Mouse (Mus musculus) neural tube, embryonic 13.5 days (tissue): ENCODE measurements around the gene Ankrd23. TPM values are rescaled to one million over a fixed set of nuclear protein-coding genes. Genes with fewer than 3 reads are reported as not detected.

Experiments used
- ATAC-seq: fragments of 200-750 bp; cut with Nextera tagmentation; 2 replicates; pipeline ENCODE4 v1.8.0; 2017; ENCODE audit warnings: low read depth, mild to moderate bottlenecking, moderate TSS enrichment, moderate library complexity
- H3K27ac ChIP-seq: fragments of 300-500 bp; sonication (generic); replicated peaks from 2 replicates; pipeline ENCODE4 v1.5.1; 2015; ENCODE audit warnings: moderate library complexity, mild to moderate bottlenecking, inconsistent platforms
- H3K27me3 ChIP-seq: fragments of 300-500 bp; sonication (generic); 2 replicates; pipeline ENCODE4 v1.6.1; 2015; ENCODE audit warnings: mild to moderate bottlenecking, inconsistent platforms
- H3K36me3 ChIP-seq: fragments of 300-500 bp; sonication (generic); 2 replicates; pipeline ENCODE4 v1.6.1; 2015; ENCODE audit warnings: mild to moderate bottlenecking, inconsistent platforms
- H3K4me1 ChIP-seq: fragments of 300-500 bp; sonication (generic); replicated peaks from 2 replicates; pipeline ENCODE4 v1.6.1; 2015; ENCODE audit warnings: inconsistent platforms
- H3K4me2 ChIP-seq: fragments of 300-500 bp; sonication (generic); 2 replicates; pipeline ENCODE4 v1.6.1; 2015; ENCODE audit warnings: inconsistent platforms, mild to moderate bottlenecking, moderate library complexity
- H3K4me3 ChIP-seq: fragments of 300-500 bp; sonication (generic); 2 replicates; pipeline ENCODE4 v1.5.1; 2015; ENCODE audit warnings: mild to moderate bottlenecking, inconsistent platforms
- H3K9ac ChIP-seq: fragments of 300-500 bp; sonication (generic); 2 replicates; pipeline ENCODE4 v1.6.1; 2015; ENCODE audit warnings: moderate library complexity, mild to moderate bottlenecking, inconsistent platforms
- H3K9me3 ChIP-seq: fragments of 300-500 bp; sonication (generic); 2 replicates; pipeline ENCODE4 v1.6.1; 2016; ENCODE audit warnings: inconsistent platforms
- WGBS: fragments of 180-500 bp; shearing (Covaris S2); methylation state at CpG from one replicate; pipeline ENCODE4 v1.1.7; 2015; 5-methylcytosine and 5-hydroxymethylcytosine counted together
- polyA plus RNA-seq: library from polyadenylated mRNA; unstranded; fragments of >200 nt; fragmentation: Nextera tagmentation; extraction: Ambion mirVana; gene quantifications from 2 replicates; pipeline ENCODE4 v1.2.1, GENCODE M21; 2015

The Ankrd23 gene
- polyA plus RNA-seq, 1 experiment from 2014 or later = 19.2 TPM

DNA sequence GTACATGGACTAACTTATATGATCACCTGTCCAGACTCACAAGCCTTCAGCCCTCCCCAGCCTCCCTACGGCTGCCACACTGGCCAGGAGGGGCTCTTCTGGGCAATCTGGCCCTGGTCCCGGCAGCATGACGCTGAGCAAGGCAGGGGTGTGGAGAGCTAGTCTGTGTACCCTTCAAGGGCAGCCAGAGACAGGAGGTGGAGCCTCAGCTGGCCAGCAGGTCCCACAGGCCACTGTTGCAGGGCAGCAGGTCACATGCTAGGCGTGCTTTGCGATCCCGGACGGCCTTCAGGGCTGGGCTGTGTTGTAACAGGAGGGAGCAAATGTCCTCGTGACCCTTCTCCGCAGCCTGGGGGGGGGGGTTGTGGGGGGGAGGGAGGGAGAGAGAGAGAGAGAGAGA is 2.5 kb upstream of the Ankrd23 start, which contains the start of gene Gm42417:
Gene Gm42417 (minus strand): TSS at position 244 of the 400 bp plus-strand sequence.
- no peak for ATAC-seq
- Histone ChIP-seq H3K4me3 (no peak within 1 kb of the TSS), H3K27me3 (no peaks in the 10 kb centered on the region), H3K9me3 (no peaks in the 10 kb centered on the region), H3K9ac (no peak within 1 kb of the TSS; the same call in 1 of the 2 replicates), H3K27ac (no peak within 1 kb of the TSS), H3K4me2 (no peak within 1 kb of the TSS), H3K36me3 (peaks cover 40% of the 10 kb centered on the region), H3K4me1 (no peaks in the 10 kb centered on the region)
- WGBS = 65% methylated on average over 9 of the region's 9 CpGs

DNA sequence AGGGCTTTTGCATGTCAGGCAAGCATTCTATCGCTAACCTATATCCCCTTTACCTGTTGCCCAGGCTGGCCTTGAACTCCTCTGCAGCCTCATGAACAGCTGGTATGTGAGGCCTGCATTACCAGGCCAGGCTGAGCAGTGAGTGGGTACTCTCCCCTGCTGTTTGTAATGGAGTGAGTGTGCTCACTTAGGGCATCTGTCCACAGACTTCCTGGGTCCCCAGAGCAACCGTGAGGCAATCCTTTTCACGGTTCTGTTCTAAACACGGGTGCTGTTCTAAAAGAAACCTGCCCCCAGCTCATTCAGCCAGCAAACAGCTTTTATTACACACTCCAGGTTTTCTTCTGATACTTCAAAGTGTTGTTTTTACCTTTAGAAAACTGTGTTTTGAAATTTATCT is 2.0 kb upstream of the Ankrd23 start:
- Histone ChIP-seq H3K27ac (no peak overlapping the region), H3K27me3 (no peaks in the 10 kb centered on the region), H3K4me3 (no peak overlapping the region), H3K36me3 (peaks cover 40% of the 10 kb centered on the region), H3K4me1 (no peaks in the 10 kb centered on the region), H3K9me3 (no peaks in the 10 kb centered on the region), H3K9ac (no peak overlapping the region), H3K4me2 (no peak overlapping the region)
- ATAC-seq = no peak
- 85% methylated on average over 4 of the region's 4 CpGs for WGBS

DNA sequence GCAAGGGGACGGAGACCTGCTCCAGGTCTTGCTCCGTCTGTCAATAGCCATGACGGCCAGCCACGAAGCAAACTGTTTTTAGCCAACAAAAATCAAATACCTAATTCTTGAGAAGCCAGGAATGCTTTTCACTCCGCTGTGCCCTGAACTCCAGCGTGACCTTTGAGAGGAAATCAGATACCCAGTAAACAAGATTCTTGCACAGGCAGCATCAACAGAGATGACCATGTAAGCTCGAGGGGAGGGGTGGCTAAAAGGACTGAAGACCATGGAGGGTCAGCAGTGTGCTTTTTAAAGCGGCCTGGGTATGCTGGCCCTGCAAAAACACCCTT is 320 bp downstream of the Ankrd23 start:
- Histone ChIP-seq H3K4me3 (no peak overlapping the region), H3K4me2 (no peak overlapping the region), H3K9me3 (no peaks in the 10 kb centered on the region), H3K27me3 (no peaks in the 10 kb centered on the region), H3K27ac (no peak overlapping the region), H3K4me1 (no peaks in the 10 kb centered on the region), H3K9ac (no peak overlapping the region), H3K36me3 (peaks cover 39% of the 10 kb centered on the region)
- no peak for ATAC-seq
- WGBS = 90% methylated on average over 8 of the region's 8 CpGs

DNA sequence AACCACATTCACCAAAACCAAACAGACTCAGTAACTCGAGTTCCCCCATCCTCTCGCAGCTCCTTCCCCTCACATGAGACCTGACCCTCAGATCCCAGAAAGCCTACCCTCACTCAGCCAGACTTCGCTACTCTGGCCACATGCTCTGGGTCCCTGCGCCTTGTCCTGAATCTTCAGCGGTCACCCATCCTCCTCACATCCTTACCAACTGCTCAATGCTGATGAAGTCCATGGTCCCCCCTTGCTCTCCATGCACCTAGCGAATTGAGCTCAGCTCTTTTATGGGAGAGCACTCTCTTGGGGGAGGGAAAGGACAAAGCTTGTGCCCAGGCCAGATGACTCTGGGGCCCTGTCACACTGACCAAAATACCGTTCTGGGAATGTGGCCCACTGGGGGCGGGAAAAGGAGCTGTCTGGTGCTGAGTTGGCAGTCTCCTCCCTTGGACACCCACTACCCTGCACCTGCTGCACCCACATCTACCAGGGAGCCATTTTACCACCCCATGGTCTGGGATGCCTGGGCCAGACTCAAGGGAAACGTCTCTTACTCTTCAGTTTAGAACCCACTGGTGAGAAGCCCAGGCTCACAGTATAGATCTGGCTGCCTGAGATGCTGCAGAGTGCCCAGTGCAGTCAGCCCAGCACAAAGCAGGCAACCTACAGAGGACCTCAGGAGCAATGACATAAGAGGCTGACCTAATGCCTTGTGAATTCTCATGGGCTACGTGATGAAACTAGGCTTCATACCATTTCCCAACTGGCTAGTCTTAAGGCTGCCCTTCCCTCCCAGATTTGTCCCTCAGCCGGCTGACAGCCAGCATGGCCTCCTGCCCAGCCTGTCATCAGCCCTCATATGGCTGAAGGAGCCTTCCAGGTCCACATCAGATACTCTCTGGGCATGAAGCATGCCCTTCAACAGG is 946 bp downstream of the Ankrd23 start:
- Histone ChIP-seq H3K27me3 (no peaks in the 10 kb centered on the region), H3K27ac (no peak overlapping the region), H3K4me3 (no peak overlapping the region), H3K4me2 (no peak overlapping the region), H3K9ac (no peak overlapping the region), H3K36me3 (peaks cover 38% of the 10 kb centered on the region), H3K9me3 (no peaks in the 10 kb centered on the region), H3K4me1 (0 out of 2 replicates have a peak, but pooled peaks cover 3% of the 10 kb centered on the region)
- 87% methylated on average over 11 of the region's 11 CpGs for WGBS
- no peak for ATAC-seq

DNA sequence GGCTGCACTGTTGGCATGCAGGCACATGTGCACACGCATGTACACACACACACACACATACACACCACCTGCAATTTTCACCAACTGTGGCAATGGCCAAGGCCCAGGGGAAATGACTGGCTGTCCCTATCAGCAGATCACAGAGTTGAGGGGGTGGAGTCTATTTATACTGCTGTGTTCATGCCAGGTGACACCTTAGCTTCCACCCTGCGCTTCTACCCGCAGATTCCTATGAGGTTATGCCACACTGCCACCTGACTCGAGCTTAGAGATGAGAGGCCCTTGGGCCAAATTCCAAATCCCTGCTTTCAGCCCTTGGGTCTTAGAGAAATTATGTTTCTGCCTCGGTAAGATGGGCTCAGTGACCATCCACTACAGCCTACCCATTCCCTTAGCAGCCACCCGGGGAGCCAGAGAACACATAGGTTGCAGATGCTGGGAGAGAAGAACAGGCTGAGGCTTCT is 2.1 kb downstream of the Ankrd23 start:
- Histone ChIP-seq H3K27ac (no peak overlapping the region), H3K9ac (no peak overlapping the region), H3K9me3 (no peaks in the 10 kb centered on the region), H3K4me1 (peaks cover 13% of the 10 kb centered on the region; the same call in 1 of the 2 replicates), H3K27me3 (no peaks in the 10 kb centered on the region), H3K36me3 (peaks cover 27% of the 10 kb centered on the region), H3K4me3 (no peak overlapping the region), H3K4me2 (no peak overlapping the region)
- WGBS = 81% methylated on average over 6 of the region's 6 CpGs
- no peak for ATAC-seq

DNA sequence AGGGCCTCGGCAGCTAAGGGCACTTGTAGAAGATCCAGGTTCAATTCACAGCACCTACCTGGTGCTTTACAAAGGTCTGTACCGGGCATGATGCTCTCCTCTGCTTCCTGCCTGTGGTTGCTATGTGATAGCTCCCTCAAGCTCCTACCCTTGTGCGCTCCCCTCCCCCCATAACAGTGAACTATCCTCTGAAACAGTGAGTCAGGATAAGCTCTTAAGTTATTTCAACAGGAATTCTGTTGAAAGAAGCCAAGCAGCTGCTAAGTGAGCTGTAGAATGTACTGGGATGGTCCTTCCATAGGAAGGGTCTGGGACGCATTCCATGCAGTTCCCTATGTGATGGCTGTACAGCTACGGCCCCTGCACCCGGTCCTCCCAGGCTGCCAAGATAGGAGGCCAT is 3.1 kb downstream of the Ankrd23 start:
- Histone ChIP-seq H3K36me3 (peaks cover 16% of the 10 kb centered on the region; the same call in 1 of the 2 replicates), H3K27ac (no peak overlapping the region), H3K4me2 (no peak overlapping the region), H3K4me3 (no peak overlapping the region), H3K9ac (no peak overlapping the region), H3K4me1 (peaks cover 14% of the 10 kb centered on the region; the same call in 1 of the 2 replicates), H3K9me3 (no peaks in the 10 kb centered on the region), H3K27me3 (no peaks in the 10 kb centered on the region)
- 85% methylated on average over 6 of the region's 6 CpGs for WGBS
- ATAC-seq = no peak

DNA sequence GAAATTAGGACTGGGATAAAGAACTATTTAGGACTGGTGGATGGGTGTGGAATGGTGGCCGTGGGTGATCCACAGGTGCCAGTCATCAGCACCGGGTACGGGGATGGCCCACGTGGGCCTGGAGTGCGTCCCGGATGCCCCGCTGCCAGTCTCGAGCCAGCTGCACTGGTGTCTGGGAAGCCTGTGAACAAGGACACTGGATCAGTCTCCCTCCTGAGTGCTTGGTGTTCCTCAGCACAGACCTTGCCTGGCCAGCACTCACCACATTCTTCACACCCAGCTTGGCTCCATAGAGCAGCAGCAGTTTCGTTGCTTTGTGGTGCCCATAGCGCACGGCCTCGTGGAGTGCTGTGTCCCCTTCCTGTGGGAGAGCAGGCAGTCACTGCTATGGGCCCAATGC is 5.2 kb downstream of the Ankrd23 start:
- Histone ChIP-seq H3K36me3 (peaks cover 19% of the 10 kb centered on the region), H3K4me3 (no peak overlapping the region), H3K9ac (no peak overlapping the region), H3K4me2 (no peak overlapping the region), H3K27ac (no peak overlapping the region), H3K9me3 (no peaks in the 10 kb centered on the region), H3K4me1 (peaks cover 30% of the 10 kb centered on the region; the same call in 1 of the 2 replicates), H3K27me3 (no peaks in the 10 kb centered on the region)
- no peak for ATAC-seq
- 86% methylated on average over 12 of the region's 12 CpGs for WGBS

DNA sequence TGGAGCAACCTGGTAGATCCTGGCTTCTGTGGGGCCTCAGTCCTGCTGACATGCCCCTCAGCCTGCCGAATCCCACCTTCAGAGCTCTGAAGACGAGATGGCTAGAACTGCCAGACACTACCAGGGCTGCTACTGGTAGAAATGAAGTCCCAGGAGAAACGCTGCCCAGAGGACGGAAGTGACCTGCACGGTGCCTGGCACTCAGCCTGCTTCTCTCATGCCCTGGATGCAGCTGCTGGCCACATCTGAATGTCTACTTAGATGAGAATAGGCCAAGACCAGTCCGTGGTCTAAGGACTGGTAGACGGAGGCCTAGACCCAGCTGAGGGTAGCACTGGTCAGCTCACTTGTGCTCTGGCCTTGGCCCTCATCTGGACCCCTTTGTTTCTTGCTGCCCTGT is 5.7 kb downstream of the Ankrd23 start:
- no peak overlapping the region for H3K9ac ChIP-seq
- peaks cover 30% of the 10 kb centered on the region; the same call in 1 of the 2 replicates for H3K4me1 ChIP-seq
- H3K4me2 ChIP-seq = no peak overlapping the region
- no peaks in the 10 kb centered on the region for H3K27me3 ChIP-seq
- H3K36me3 ChIP-seq = peaks cover 24% of the 10 kb centered on the region
- H3K4me3 ChIP-seq = no peak overlapping the region
- H3K27ac ChIP-seq = no peak overlapping the region
- ATAC-seq = no peak
- no peaks in the 10 kb centered on the region for H3K9me3 ChIP-seq
- 89% methylated on average over 7 of the region's 7 CpGs for WGBS

DNA sequence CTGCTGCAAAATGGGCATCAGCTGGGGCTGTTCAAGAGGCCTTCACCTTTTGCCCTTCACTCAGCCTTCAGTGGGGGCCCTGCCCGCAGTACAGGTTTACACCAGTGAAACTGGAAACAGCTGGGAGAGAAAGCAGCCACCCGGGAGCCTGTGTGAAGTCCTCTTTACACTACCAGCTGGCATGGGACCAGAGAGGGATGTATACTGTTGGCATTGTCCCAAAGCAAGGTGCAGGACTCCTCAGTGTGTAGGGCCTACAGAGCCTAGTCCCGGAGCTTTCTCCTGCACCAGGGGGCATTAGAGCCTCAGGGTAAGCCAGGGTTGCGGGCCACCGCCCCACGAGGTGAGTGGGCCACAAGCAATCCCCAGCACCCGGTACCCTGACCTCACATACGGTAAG is 6.2 kb downstream of the Ankrd23 start:
- no peak overlapping the region for H3K4me3 ChIP-seq
- 72% methylated on average over 8 of the region's 8 CpGs for WGBS
- no peak overlapping the region for H3K4me2 ChIP-seq
- no peaks in the 10 kb centered on the region for H3K27me3 ChIP-seq
- no peak overlapping the region for H3K27ac ChIP-seq
- H3K9ac ChIP-seq = no peak overlapping the region
- no peaks in the 10 kb centered on the region for H3K9me3 ChIP-seq
- peaks cover 30% of the 10 kb centered on the region; the same call in 1 of the 2 replicates for H3K4me1 ChIP-seq
- H3K36me3 ChIP-seq = peaks cover 28% of the 10 kb centered on the region
- no peak for ATAC-seq

DNA sequence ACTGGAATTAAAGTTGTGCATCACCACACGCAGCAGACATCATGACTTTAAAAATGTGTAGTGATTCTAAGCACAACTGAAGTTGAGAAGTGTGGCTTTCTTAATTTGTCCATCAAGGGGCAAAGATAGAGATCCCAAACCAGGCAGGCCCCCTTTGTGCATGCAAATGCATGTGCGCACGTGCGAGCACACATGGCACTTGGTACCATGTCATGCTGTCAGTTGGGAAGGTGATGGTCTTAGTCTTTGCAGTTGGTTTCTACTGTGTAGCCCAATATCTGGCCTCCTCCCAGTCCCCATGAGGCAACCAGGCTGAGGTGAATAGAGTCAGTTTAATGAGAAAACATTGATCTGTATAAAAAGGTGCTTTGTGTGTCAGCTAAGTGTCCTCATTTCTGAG is 6.8 kb downstream of the Ankrd23 start:
- Histone ChIP-seq H3K4me1 (peaks cover 30% of the 10 kb centered on the region; the same call in 1 of the 2 replicates), H3K4me3 (no peak overlapping the region), H3K27me3 (no peaks in the 10 kb centered on the region), H3K4me2 (no peak overlapping the region), H3K9ac (no peak overlapping the region), H3K27ac (no peak overlapping the region), H3K36me3 (peaks cover 35% of the 10 kb centered on the region), H3K9me3 (no peaks in the 10 kb centered on the region)
- no peak for ATAC-seq
- 96% methylated on average over 4 of the region's 4 CpGs for WGBS

DNA sequence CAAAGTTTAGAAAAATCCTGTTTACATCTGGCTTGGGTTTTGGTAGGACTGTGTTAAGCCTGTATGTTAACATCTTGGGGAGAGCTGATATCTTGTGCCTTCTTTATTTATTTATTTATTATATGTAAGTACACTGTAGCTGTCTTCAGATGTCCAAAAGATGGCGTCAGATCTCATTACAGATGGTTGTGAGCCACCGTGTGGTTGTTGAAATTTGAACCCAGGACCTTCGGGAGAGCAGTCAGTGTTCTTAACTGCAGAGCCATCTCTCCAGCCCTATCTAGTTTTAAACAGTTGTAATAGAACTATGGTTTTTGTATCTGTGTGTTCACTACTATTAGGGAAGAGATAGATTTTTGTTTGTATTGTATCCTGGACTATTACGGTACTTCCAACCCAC is 7.4 kb downstream of the Ankrd23 start:
- no peak overlapping the region for H3K4me3 ChIP-seq
- H3K27me3 ChIP-seq = no peaks in the 10 kb centered on the region
- no peaks in the 10 kb centered on the region for H3K9me3 ChIP-seq
- H3K27ac ChIP-seq = no peak overlapping the region
- no peak overlapping the region for H3K4me2 ChIP-seq
- WGBS = 95% methylated on average over 4 of the region's 4 CpGs
- peaks cover 34% of the 10 kb centered on the region; the same call in 1 of the 2 replicates for H3K4me1 ChIP-seq
- no peak overlapping the region for H3K9ac ChIP-seq
- H3K36me3 ChIP-seq = peaks cover 41% of the 10 kb centered on the region
- no peak for ATAC-seq

DNA sequence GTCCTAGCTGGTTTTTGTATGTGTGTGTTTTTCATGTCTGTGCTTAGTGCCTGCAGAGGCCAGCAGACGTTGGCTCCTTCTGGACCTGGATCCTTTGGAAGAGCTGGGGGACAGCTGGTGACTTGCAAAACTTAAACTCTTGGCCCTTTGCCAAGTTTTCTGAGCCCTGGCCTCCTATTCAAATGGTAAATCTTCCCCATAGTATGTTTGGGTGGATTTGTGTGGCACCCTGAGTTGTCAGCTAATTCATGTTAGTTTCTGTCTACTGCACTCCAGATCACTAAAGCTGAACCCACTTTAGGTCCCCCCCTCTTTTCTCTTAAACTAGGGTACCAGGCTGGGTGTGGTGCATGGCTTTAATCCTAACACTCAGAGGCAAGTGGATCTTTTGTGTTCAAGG is 8.3 kb downstream of the Ankrd23 start:
- ATAC-seq = no peak
- no peak overlapping the region for H3K9ac ChIP-seq
- H3K27ac ChIP-seq = peak overlapping the region; percentile 65
- H3K36me3 ChIP-seq = peaks cover 50% of the 10 kb centered on the region
- no peak overlapping the region for H3K4me2 ChIP-seq
- no peak overlapping the region for H3K4me3 ChIP-seq
- WGBS = 14% methylated on average over 1 of the region's 1 CpGs
- H3K27me3 ChIP-seq = no peaks in the 10 kb centered on the region
- H3K9me3 ChIP-seq = no peaks in the 10 kb centered on the region
- peaks cover 43% of the 10 kb centered on the region for H3K4me1 ChIP-seq
